Mouse (Mus musculus) embryonic facial prominence, embryonic 15.5 days (tissue): Measurements from ENCODE around the gene Pih1d3. TPM values are rescaled to one million over a fixed set of nuclear protein-coding genes. Genes with fewer than 3 reads are reported as not detected.

Source experiments
- ATAC-seq: fragments of 200-750 bp; cut with Nextera tagmentation; 2 replicates; pipeline ENCODE4 v1.8.0; 2017; ENCODE audit warnings: low read depth, moderate TSS enrichment; ENCODE audit not compliant: insufficient number of reproducible peaks, low FRiP score, low TSS enrichment
- H3K27ac ChIP-seq: fragments of 300-500 bp; sonication (generic); replicated peaks from 2 replicates; pipeline ENCODE4 v1.5.1; 2015; ENCODE audit warnings: mild to moderate bottlenecking, inconsistent platforms
- H3K27me3 ChIP-seq: fragments of 300-500 bp; sonication (generic); 2 replicates; pipeline ENCODE4 v1.6.1; 2015; ENCODE audit warnings: inconsistent platforms
- H3K36me3 ChIP-seq: fragments of 300-500 bp; sonication (generic); 2 replicates; pipeline ENCODE4 v1.6.1; 2015; ENCODE audit warnings: mild to moderate bottlenecking, inconsistent platforms
- H3K4me1 ChIP-seq: fragments of 300-500 bp; sonication (generic); 2 replicates; pipeline ENCODE4 v1.6.1; 2015; ENCODE audit warnings: inconsistent platforms
- H3K4me2 ChIP-seq: fragments of 300-500 bp; sonication (generic); replicated peaks from 2 replicates; pipeline ENCODE4 v1.6.1; 2015; ENCODE audit warnings: mild to moderate bottlenecking, inconsistent platforms
- H3K4me3 ChIP-seq: fragments of 300-500 bp; sonication (generic); replicated peaks from 2 replicates; pipeline ENCODE4 v1.5.1; 2015; ENCODE audit warnings: mild to moderate bottlenecking, inconsistent platforms
- H3K9ac ChIP-seq: fragments of 300-500 bp; sonication (generic); 2 replicates; pipeline ENCODE4 v1.6.1; 2015; ENCODE audit warnings: inconsistent platforms
- H3K9me3 ChIP-seq: fragments of 300-500 bp; sonication (generic); replicated peaks from 2 replicates; pipeline ENCODE4 v1.6.1; 2016; ENCODE audit warnings: inconsistent platforms
- WGBS: fragments of 180-500 bp; shearing (Covaris S2); methylation state at CpG from one replicate; pipeline ENCODE4 v1.1.7; 2015; 5-methylcytosine and 5-hydroxymethylcytosine counted together
- polyA plus RNA-seq: library from polyadenylated mRNA; unstranded; fragments of >200 nt; fragmentation: Nextera tagmentation; extraction: Ambion mirVana; gene quantifications from 2 replicates; pipeline ENCODE4 v1.2.1, GENCODE M21; 2015

Pih1d3 gene
- polyA plus RNA-seq = not detected in 2 replicates

DNA sequence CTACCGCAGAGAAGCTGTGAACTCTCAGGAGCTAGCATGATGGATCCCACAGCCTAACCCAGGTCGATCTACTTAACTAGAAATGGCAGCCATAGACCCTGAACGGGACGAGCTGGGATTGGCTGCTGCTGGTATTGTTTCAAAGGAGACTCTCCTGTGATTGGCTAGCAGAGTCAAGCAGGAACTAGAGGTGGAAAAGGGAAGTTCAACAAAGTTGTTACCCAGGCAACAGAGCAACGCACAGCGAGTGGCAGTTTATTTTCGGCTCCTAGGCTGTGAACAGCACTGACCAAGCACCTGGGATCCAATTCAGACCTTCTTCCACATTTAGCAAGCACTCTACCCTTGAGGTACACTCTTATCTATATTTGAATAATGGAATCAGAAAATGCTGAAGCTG, at the start of gene Pih1d3, which contains the start of gene 4931428L18Rik:
Gene Pih1d3, plus strand, starts transcription at position 275 of the 400 bp plus-strand sequence.
Gene 4931428L18Rik, minus strand, starts transcription at position 121 of the 400 bp plus-strand sequence.
- ATAC-seq = no peak
- Histone ChIP-seq H3K27ac (no peak within 1 kb of the TSS), H3K27me3 (no peaks in the 10 kb centered on the region), H3K36me3 (no peaks in the 10 kb centered on the region), H3K4me1 (no peaks in the 10 kb centered on the region), H3K9ac (no peak within 1 kb of the TSS), H3K4me3 (no peak within 1 kb of the TSS), H3K4me2 (no peak within 1 kb of the TSS), H3K9me3 (no peaks in the 10 kb centered on the region)
- WGBS = 88% methylated on average over 7 of the region's 7 CpGs

DNA sequence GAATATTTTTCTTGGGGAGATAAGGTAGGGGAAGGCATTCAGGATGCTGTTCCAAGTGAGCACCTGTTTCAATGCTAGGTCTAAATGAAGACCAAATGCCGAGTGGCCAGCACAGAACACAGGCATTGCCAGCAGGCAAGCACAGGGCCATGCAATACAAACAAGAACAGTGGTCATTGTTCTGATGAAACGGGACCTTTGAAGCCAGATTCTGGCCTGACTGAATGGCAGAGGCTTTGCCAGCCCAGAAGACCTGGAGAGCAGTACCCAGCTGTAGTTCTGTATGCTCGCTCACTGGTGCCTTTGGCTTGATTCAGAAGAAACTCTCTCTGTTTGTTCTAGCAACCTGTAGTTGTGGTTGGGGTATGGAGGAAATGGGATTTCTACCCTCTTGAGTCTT, 47.2 kb upstream of the Pih1d3 start:
- Histone ChIP-seq H3K4me3 (no peak overlapping the region), H3K9ac (no peak overlapping the region), H3K9me3 (no peaks in the 10 kb centered on the region), H3K27ac (no peak overlapping the region), H3K4me1 (no peaks in the 10 kb centered on the region), H3K36me3 (no peaks in the 10 kb centered on the region), H3K4me2 (no peak overlapping the region), H3K27me3 (no peaks in the 10 kb centered on the region)
- no peak for ATAC-seq
- WGBS = 62% methylated on average over 3 of the region's 3 CpGs

DNA sequence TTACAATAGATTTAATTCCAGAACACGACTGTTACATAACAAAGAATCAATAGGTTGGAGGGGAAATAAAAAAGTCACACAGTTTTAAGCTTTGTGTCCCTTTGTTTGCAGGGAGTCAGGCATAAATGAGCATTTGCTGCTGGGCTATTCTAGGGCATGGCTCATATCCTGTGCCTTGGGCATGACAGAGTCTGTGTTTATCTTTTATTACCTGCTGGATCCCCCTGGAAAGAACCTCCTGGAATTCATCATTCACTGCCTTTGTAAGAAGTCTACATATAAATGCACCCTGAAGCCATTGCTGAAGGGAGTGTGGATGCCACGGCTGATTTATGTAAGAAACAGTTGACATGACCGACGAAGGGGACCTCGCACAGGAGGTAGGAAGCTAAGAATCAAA, 46.5 kb upstream of the Pih1d3 start, which contains the start of gene Lgsn:
Gene Lgsn, plus strand, starts transcription at position 301 of the 400 bp plus-strand sequence.
- Histone ChIP-seq H3K27ac (no peak within 1 kb of the TSS), H3K27me3 (no peaks in the 10 kb centered on the region), H3K4me3 (no peak within 1 kb of the TSS), H3K36me3 (no peaks in the 10 kb centered on the region), H3K9me3 (no peaks in the 10 kb centered on the region), H3K4me2 (no peak within 1 kb of the TSS), H3K4me1 (no peaks in the 10 kb centered on the region), H3K9ac (no peak within 1 kb of the TSS)
- 62% methylated on average over 5 of the region's 5 CpGs for WGBS
- ATAC-seq = no peak

DNA sequence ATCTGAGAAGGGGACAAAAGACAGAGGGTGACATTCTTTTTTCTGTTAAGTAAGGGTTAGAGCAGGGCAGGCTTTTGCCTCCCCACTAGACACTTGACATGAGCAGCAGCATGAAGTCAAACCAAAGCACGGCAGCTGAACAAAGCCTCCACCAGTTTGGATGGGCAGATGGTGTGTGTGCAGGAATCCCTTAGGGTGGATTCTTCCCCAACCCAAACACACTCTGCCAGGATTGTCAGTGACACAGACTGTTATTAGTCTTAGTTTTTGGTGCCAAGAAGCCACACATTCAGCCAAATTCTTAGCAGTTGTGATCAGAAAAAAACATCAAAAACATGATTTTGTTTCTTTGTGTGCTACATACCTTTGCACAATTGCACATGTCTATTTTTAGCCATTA, 44.4 kb upstream of the Pih1d3 start:
- no peak overlapping the region for H3K9ac ChIP-seq
- 29% methylated on average over 1 of the region's 1 CpGs for WGBS
- H3K27me3 ChIP-seq = no peaks in the 10 kb centered on the region
- H3K4me2 ChIP-seq = no peak overlapping the region
- no peak overlapping the region for H3K27ac ChIP-seq
- no peak overlapping the region for H3K4me3 ChIP-seq
- H3K9me3 ChIP-seq = no peaks in the 10 kb centered on the region
- H3K36me3 ChIP-seq = no peaks in the 10 kb centered on the region
- no peak for ATAC-seq
- H3K4me1 ChIP-seq = no peaks in the 10 kb centered on the region

DNA sequence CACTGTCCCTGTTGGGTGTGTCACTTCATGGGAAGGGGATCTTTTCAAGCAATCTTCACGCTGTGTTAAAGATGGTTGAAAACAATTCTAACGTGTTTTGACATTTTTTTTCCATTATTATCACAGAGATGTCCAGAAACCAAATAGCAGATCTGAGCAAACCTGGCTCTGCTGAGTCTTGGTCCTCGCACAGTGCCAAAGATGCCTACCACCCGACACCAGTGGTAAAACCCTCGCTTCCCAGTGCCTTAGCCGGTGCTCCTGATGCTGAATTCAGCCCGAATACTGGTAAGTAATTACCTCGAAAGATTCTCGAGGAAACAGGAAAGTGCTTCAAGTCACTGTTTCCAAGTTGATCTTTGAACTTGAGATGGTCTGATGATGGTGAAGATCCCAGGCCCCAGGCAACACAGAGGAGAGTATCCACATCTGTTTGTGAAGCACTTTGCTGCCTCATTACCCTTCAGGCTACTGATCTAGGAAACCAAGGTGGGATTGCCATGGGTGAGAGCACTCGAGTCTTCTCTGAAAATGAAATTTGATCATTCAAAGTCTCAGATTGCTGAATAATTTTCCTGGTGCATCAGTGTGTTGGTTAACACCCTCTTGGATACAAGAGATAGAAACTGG, 32.3 kb upstream of the Pih1d3 start:
- no peaks in the 10 kb centered on the region for H3K27me3 ChIP-seq
- H3K4me1 ChIP-seq = no peaks in the 10 kb centered on the region
- no peak for ATAC-seq
- no peaks in the 10 kb centered on the region for H3K9me3 ChIP-seq
- 62% methylated on average over 10 of the region's 10 CpGs for WGBS
- no peaks in the 10 kb centered on the region for H3K36me3 ChIP-seq
- H3K4me2 ChIP-seq = no peak overlapping the region
- H3K4me3 ChIP-seq = no peak overlapping the region
- no peak overlapping the region for H3K9ac ChIP-seq
- no peak overlapping the region for H3K27ac ChIP-seq

DNA sequence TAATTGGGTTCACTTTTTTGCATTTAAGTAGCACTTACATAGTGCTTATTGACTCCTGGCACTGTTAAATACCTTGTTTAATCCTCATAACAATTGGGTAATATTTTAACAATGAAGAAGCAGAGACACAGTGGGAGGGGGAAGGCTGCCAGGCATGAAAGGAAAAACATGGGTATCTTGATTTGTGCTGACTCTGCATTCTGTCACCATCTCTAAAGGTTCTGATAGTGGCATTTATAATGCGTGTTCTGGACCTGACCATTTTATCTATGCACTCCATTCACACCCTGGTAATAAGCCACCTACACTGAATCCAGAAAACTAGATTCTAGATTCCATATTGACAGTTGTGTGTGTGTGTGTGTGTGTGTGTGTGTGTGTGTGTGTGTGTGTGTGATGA, 27.0 kb upstream of the Pih1d3 start:
- Histone ChIP-seq H3K27me3 (no peaks in the 10 kb centered on the region), H3K4me1 (no peaks in the 10 kb centered on the region), H3K27ac (no peak overlapping the region), H3K4me3 (no peak overlapping the region), H3K9ac (no peak overlapping the region), H3K4me2 (no peak overlapping the region), H3K36me3 (no peaks in the 10 kb centered on the region), H3K9me3 (no peaks in the 10 kb centered on the region)
- no peak for ATAC-seq
- WGBS = 78% methylated on average over 1 of the region's 1 CpGs

DNA sequence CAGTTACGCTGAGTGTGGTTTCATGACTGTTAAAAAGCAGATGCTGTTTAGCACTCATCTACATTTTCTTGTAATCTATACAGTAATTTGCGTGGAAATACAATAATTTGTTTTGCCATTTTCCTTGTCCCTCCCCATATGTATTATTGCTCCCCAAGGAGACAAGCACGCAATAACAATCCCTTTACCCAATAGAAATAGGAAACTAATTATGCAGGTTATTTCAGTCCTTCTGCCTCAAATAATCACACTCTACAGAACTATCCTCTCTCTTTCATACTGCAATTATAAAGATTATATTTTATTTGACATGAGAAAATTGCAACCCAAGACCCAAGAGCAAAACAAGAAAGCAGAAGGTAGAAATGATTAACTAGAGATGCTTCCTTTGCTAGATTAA, 25.7 kb upstream of the Pih1d3 start:
- WGBS = 86% methylated on average over 3 of the region's 3 CpGs

DNA sequence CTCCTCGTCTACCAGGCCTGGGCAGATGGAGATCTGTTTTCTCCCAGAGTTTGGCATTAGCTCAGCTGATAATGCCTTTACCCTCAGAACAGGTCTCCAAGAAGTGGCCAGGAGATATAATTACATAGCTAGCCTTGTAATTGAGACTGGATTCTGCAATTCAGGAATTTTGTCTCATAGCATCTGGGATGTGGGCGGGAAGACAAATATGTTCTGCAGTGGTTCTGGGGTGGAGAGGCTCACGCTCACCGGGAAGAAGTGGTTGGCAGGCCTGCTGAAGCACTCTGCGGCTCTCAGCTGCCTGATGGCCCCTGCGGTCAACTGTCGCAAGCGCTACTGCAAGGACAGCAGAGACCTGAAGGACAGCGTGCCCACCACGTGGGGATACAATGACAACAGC, 18.9 kb upstream of the Pih1d3 start:
- H3K4me3 ChIP-seq = no peak overlapping the region
- 84% methylated on average over 10 of the region's 10 CpGs for WGBS
- H3K4me2 ChIP-seq = no peak overlapping the region
- no peak overlapping the region for H3K9ac ChIP-seq
- no peaks in the 10 kb centered on the region for H3K36me3 ChIP-seq
- no peaks in the 10 kb centered on the region for H3K4me1 ChIP-seq
- no peak overlapping the region for H3K27ac ChIP-seq
- no peaks in the 10 kb centered on the region for H3K9me3 ChIP-seq
- H3K27me3 ChIP-seq = no peaks in the 10 kb centered on the region
- ATAC-seq = no peak

More for the DNA sequence above, 25.7 kb upstream of the Pih1d3 start:
- no peaks in the 10 kb centered on the region for H3K4me1 ChIP-seq
- H3K9ac ChIP-seq = no peak overlapping the region
- H3K36me3 ChIP-seq = no peaks in the 10 kb centered on the region
- no peak overlapping the region for H3K4me2 ChIP-seq
- no peak overlapping the region for H3K4me3 ChIP-seq
- no peaks in the 10 kb centered on the region for H3K9me3 ChIP-seq
- H3K27ac ChIP-seq = no peak overlapping the region
- H3K27me3 ChIP-seq = no peaks in the 10 kb centered on the region
- ATAC-seq = no peak

DNA sequence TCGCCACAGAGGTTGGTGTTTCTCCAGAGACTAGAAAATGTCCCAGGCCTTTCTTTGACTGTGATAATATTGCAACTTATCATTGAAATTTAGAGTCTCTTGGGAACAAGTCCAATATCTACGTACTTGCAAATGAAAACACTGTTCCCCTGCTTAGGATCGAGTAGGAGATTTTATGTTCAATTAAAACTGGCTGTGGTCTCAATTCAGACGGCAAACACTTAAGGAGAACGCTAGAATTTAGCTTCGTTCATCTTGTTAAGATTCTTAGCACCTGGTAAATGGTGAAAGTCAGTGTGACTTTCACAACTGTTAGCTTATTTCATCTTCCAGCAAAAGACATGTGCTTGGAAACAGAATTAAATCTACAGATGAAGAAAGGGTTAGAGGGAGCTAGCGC, 17.3 kb upstream of the Pih1d3 start:
- H3K4me1 ChIP-seq = no peaks in the 10 kb centered on the region
- H3K27me3 ChIP-seq = no peaks in the 10 kb centered on the region
- H3K4me3 ChIP-seq = no peak overlapping the region
- no peaks in the 10 kb centered on the region for H3K36me3 ChIP-seq
- no peak overlapping the region for H3K4me2 ChIP-seq
- H3K27ac ChIP-seq = no peak overlapping the region
- no peak overlapping the region for H3K9ac ChIP-seq
- ATAC-seq = no peak
- 85% methylated on average over 7 of the region's 7 CpGs for WGBS
- H3K9me3 ChIP-seq = no peaks in the 10 kb centered on the region

DNA sequence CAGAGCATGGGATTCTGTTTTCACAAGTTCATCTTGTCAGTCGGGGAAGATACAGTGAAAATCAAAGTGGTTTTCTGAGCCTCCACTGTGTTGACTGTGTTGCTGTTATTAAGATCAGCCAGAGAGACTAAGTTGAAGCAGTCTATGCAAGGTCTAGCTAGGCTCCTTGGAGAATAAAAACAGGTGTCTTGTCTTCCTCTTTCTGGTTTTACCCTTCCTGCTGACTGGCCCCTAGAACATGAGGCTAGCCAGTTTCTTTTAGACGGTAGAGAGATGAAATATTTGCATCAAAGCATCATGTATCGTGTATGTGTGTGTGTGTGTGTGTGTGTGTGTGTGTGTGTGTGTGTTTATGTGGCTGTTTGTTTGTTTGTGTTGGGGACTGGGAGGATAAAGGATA, 16.9 kb upstream of the Pih1d3 start:
- ATAC-seq = no peak
- Histone ChIP-seq H3K36me3 (no peaks in the 10 kb centered on the region), H3K9me3 (no peaks in the 10 kb centered on the region), H3K27me3 (no peaks in the 10 kb centered on the region), H3K4me1 (no peaks in the 10 kb centered on the region), H3K9ac (no peak overlapping the region), H3K4me2 (no peak overlapping the region), H3K4me3 (no peak overlapping the region), H3K27ac (no peak overlapping the region)
- 78% methylated on average over 3 of the region's 3 CpGs for WGBS

DNA sequence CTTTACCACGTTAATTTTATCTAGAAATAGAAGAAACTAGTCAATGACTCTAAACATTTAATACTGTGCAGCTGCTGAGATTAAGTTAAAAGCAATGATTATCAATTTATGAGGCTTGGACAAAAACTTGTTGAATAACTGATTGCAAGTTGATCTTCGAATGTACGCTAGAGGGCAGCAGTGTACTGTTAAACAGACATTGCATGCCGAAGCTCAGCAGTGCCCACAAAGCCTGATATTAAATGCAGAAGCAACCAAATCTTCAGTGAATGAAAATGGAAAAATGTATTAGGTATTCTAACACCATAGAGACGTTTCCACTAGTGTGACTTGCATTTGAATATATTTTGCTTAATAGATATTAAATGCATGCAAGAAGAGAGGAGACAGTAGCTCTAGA, 12.5 kb upstream of the Pih1d3 start:
- no peaks in the 10 kb centered on the region for H3K36me3 ChIP-seq
- H3K4me3 ChIP-seq = no peak overlapping the region
- no peaks in the 10 kb centered on the region for H3K27me3 ChIP-seq
- no peaks in the 10 kb centered on the region for H3K9me3 ChIP-seq
- no peak overlapping the region for H3K9ac ChIP-seq
- no peak overlapping the region for H3K27ac ChIP-seq
- no peak for ATAC-seq
- no peak overlapping the region for H3K4me2 ChIP-seq
- 0% methylated on average over 5 of the region's 5 CpGs for WGBS
- no peaks in the 10 kb centered on the region for H3K4me1 ChIP-seq

DNA sequence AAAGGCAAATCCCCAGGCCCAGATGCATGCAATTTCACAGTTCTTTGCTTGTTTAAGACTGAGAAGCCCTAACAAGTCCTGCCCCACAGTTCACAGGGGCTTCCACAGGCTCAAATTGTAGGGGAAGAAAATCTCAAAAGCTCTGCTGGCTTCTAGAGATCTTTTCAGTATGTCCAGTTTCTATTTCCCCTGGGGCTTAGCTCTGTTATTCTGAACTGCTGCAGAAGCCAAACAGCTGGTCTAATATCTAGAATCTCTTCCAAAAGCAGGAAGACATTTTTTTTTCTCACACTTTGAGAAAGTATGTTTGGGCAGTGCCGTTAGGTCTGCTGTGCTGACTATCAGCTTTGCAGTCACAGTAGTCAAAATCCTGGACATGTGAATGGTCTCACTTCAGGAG, 7.8 kb upstream of the Pih1d3 start:
- Histone ChIP-seq H3K27ac (no peak overlapping the region), H3K4me2 (no peak overlapping the region), H3K9ac (no peak overlapping the region), H3K27me3 (no peaks in the 10 kb centered on the region), H3K36me3 (no peaks in the 10 kb centered on the region), H3K4me1 (no peaks in the 10 kb centered on the region), H3K9me3 (no peaks in the 10 kb centered on the region), H3K4me3 (no peak overlapping the region)
- no peak for ATAC-seq
- WGBS = 78% methylated on average over 1 of the region's 1 CpGs
